Mouse (Mus musculus): Measurements from ENCODE around the gene Olfr820.
A peak's percentile ranks its signal among the peaks of the same experiment; 100 is the strongest.

Olfr820 gene

GRCm38 (mm10) chr10:130037096-130037495 is 24.7 kb downstream of the Olfr820 start:
- no peaks in the 10 kb centered on the region for H3K27me3 ChIP-seq (ENCODE audit: insufficient read depth, low read length)
- no peak overlapping the region for H3K4me3 ChIP-seq (replicated peaks; ENCODE audit: low read length)
- H3K4me1 ChIP-seq (replicated peaks; ENCODE audit: low read depth, low read length): no peaks in the 10 kb centered on the region
- H3K36me3 ChIP-seq (ENCODE audit: insufficient read depth, low read length): no peaks in the 10 kb centered on the region
- 0 out of 2 replicates have a peak, but pooled peaks have one; percentile 30 for TF ChIP-seq NANOG (IDR thresholded peaks at IDR 0.05; ENCODE audit: borderline replicate concordance, low read length)
- TF ChIP-seq CTCF (conservative IDR thresholded peaks at IDR 0.05; ENCODE audit: low read length): no peak
- no peak for TF ChIP-seq POU5F1 (IDR thresholded peaks at IDR 0.05; ENCODE audit: borderline replicate concordance, low read length)
- H3K9me3 ChIP-seq (ENCODE audit: low read length): peaks cover 16% of the 10 kb centered on the region
